Mouse (Mus musculus) midbrain, embryonic 16.5 days (tissue): ENCODE results near the gene Zfp512b. TPM values are rescaled to one million over a fixed set of nuclear protein-coding genes. Genes with fewer than 3 reads are reported as not detected.

Source experiments
- ATAC-seq: fragments of 200-750 bp; cut with Nextera tagmentation; 2 replicates; pipeline ENCODE4 v1.8.0; 2017; ENCODE audit warnings: moderate TSS enrichment
- H3K27ac ChIP-seq: fragments of 300-500 bp; sonication (generic); 2 replicates; pipeline ENCODE4 v1.5.1; 2014; ENCODE audit warnings: mild to moderate bottlenecking, low read length, mixed read lengths
- H3K27me3 ChIP-seq: fragments of 300-500 bp; sonication (generic); 2 replicates; pipeline ENCODE4 v1.6.1; 2014; ENCODE audit warnings: low read depth, low read length, mixed read lengths; ENCODE audit not compliant: control insufficient read depth, insufficient read depth
- H3K36me3 ChIP-seq: fragments of 300-500 bp; sonication (generic); 2 replicates; pipeline ENCODE4 v1.6.1; 2014; ENCODE audit warnings: mild to moderate bottlenecking, low read length, moderate library complexity, mixed read lengths; ENCODE audit not compliant: control insufficient read depth, insufficient read depth
- H3K4me1 ChIP-seq: fragments of 300-500 bp; sonication (generic); 2 replicates; pipeline ENCODE4 v1.6.1; 2014; ENCODE audit warnings: mild to moderate bottlenecking, low read length, mixed read lengths; ENCODE audit not compliant: control insufficient read depth, insufficient read depth
- H3K4me2 ChIP-seq: fragments of 300-500 bp; sonication (generic); 2 replicates; pipeline ENCODE4 v1.6.1; 2014; ENCODE audit warnings: mild to moderate bottlenecking, low read length, mixed read lengths
- H3K4me3 ChIP-seq: fragments of 300-500 bp; sonication (generic); 2 replicates; pipeline ENCODE4 v1.5.1; 2014; ENCODE audit warnings: low read depth, mild to moderate bottlenecking, low read length, moderate library complexity, mixed read lengths
- H3K9ac ChIP-seq: fragments of 300-500 bp; sonication (generic); 2 replicates; pipeline ENCODE4 v1.6.1; 2014; ENCODE audit warnings: low read depth, low read length, mixed read lengths
- H3K9me3 ChIP-seq: fragments of 300-500 bp; sonication (generic); replicated peaks from 2 replicates; pipeline ENCODE4 v1.6.1; 2014; ENCODE audit warnings: mild to moderate bottlenecking, low read length, mixed read lengths; ENCODE audit not compliant: control insufficient read depth, poor library complexity, severe bottlenecking
- WGBS: fragments of 180-500 bp; shearing (Covaris S2); extraction: QIAGEN DNeasy Blood & Tissue Kit; methylation state at CpG from one replicate; pipeline ENCODE4 v1.1.7; 2014; 5-methylcytosine and 5-hydroxymethylcytosine counted together
- polyA plus RNA-seq: library from polyadenylated mRNA; unstranded; fragments of >200 nt; fragmentation: Nextera tagmentation; extraction: Ambion mirVana; gene quantifications from 2 replicates; pipeline ENCODE4 v1.2.1, GENCODE M21; 2015

Gene Zfp512b
- polyA plus RNA-seq, 1 experiment from 2014 or later = 70.0 TPM

DNA sequence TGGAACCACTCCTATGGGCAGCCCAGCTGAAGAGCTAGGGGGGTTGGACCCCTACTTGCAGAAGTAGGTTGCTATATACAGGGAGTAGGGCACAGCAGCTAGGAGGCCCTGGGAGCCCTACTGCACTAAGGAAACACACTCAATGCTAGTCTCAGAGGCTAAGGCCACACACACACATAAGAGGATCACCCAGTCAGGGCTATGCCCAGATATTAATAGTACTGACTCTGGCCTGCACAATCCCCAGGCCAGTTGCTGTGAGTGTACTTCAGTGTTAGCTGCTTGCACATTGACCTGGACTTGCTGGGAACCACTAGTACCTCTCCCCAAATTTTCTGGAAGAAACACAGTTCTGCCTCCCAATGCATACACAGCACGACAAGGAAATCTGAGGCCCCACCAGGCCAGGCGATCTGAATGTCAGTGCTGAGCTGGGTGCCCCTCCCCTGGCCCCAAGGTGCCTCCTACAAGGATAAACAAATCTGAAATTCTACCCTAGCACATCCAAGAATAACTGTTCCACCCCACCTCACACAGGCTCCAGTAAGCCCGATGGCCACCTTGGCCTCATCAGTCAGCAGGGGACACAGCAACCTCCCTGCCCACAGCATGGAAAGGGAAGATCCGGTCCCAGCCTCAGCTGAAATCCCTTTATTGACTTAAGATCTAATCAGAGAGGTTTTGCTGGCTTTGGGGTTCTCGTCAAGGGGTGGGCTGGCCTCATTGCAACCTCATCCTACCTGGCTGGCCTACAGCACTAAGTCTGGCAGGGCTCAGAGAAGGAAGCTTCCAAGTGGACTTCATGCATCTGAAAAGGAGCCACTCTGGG is 13.6 kb downstream of the Zfp512b start:
- 74% methylated on average over 5 of the region's 5 CpGs for whole genome bisulfite sequencing
- Histone ChIP-seq H3K36me3 (peaks cover 6% of the 10 kb centered on the region), H3K9me3 (no peaks in the 10 kb centered on the region), H3K27ac (no peak overlapping the region), H3K27me3 (no peaks in the 10 kb centered on the region), H3K4me2 (no peak overlapping the region), H3K4me1 (peaks cover 14% of the 10 kb centered on the region), H3K4me3 (no peak overlapping the region), H3K9ac (no peak overlapping the region)
- no peak for ATAC-seq

DNA sequence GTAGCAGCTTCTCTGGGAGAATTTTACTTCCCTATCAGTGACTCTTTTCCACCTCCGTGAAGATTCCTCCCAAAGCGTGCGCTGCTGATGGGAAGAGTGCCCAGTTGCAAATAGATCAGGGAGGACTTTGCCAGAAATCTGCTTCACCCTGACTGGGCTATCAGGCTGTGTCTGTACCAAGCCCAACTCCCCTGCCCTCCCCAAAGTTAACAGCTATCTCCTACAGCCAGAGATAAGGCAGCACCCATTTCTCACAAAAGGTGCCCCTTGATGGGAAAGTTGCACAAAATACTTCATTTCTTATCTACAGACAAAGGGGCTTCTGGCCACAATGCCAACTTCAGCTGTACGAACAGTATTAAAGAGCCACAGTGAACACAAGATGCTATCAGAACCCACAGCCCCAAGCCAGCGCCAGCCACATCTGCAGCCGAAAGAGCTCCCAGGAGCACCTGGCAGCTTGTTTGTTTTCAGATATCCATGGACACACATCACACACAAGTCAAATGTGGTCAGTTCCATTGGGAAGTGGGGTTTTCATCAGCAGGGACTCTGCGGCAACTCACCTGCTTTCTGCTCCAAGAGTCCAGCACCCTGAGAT is 14.5 kb downstream of the Zfp512b start:
- 84% methylated on average over 7 of the region's 7 CpGs for WGBS
- Histone ChIP-seq H3K27ac (no peak overlapping the region), H3K4me1 (peaks cover 14% of the 10 kb centered on the region), H3K4me2 (no peak overlapping the region), H3K36me3 (peaks cover 2% of the 10 kb centered on the region; the same call in 1 of the 2 replicates), H3K9ac (0 out of 2 replicates have a peak overlapping the region, but pooled peaks have one; percentile 4), H3K27me3 (no peaks in the 10 kb centered on the region), H3K9me3 (no peaks in the 10 kb centered on the region), H3K4me3 (no peak overlapping the region)
- ATAC-seq = no peak

DNA sequence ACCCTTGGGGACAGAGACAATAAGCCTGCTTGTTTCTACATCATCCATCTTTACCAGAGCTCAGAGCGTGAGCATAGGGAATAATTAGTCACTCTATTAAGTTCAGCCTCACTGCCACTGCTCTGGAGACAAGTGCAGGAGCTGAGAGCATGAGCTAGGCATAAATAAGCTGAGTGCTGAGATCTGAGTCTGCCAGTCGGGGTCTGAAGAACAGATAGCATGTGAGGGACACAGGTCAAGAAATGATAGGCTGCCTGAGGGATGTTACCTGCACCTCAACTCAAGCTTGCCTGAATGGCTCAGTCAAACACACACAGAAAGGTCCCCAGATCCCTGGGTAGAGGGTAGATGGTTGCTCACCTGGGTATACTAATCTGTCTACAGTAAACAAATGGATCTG is 15.5 kb downstream of the Zfp512b start:
- WGBS = 74% methylated on average over 2 of the region's 2 CpGs
- H3K27ac ChIP-seq = no peak overlapping the region
- no peak overlapping the region for H3K4me3 ChIP-seq
- no peaks in the 10 kb centered on the region for H3K27me3 ChIP-seq
- H3K4me2 ChIP-seq = no peak overlapping the region
- H3K36me3 ChIP-seq = peaks cover 5% of the 10 kb centered on the region
- H3K9me3 ChIP-seq = no peaks in the 10 kb centered on the region
- H3K9ac ChIP-seq = no peak overlapping the region
- H3K4me1 ChIP-seq = peaks cover 12% of the 10 kb centered on the region
- no peak for ATAC-seq

DNA sequence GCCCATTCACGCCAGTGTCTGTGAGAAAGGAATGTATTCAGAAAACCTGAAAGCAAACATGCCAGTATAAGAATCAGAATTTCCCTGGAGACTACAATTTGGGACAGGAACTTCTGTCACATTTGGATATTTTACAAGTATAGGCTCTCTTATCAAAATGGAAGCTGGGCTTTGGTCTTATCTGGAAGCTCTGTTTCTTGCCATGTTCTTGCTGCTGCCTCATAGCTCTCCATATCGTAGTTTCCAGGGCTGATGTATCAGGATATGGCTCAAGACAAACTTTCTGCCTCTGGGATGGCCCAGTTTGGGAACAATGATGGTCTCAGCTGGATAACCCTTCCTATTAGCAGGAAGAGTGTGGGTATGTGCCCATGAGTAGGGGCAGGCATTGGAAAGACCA is 16.0 kb downstream of the Zfp512b start:
- 92% methylated on average over 2 of the region's 2 CpGs for WGBS
- Histone ChIP-seq H3K36me3 (peaks cover 6% of the 10 kb centered on the region), H3K4me2 (no peak overlapping the region), H3K9ac (no peak overlapping the region), H3K27ac (no peak overlapping the region), H3K4me1 (peaks cover 10% of the 10 kb centered on the region), H3K4me3 (no peak overlapping the region), H3K9me3 (no peaks in the 10 kb centered on the region), H3K27me3 (no peaks in the 10 kb centered on the region)
- ATAC-seq = no peak

DNA sequence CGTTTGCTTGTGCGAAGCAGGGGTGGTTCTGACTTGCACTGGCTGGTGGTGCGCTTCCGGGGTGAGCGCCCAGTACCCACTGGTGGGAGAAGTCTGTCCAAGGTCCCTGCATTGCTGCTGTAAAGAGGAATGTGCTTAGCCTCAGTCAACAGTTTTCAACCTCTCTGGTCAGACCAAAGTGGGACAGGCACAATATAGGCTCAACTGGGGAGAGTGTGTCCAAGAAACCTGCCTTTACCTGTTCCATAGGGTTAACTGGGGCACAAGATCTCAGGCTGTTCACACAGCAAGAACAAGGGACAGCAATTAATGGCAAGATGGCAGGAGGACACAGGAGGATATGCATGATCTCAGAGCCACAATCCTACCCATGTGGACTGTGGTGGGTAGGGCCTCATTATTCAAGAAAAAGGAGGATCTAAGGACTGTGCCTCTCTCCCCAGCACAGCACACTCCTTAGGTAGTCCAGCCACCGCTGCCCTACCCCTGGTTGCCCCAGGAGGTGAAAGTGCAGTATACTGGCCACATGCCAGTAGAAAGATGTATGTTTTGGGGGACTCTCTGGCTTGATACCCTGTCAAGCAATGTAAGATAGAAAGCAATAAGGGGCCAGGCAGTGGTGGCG is 17.6 kb downstream of the Zfp512b start:
- no peaks in the 10 kb centered on the region for H3K27me3 ChIP-seq
- H3K36me3 ChIP-seq = peaks cover 6% of the 10 kb centered on the region
- H3K9ac ChIP-seq = no peak overlapping the region
- no peak overlapping the region for H3K27ac ChIP-seq
- no peak overlapping the region for H3K4me2 ChIP-seq
- peaks cover under 1% of the 10 kb centered on the region for H3K4me1 ChIP-seq
- no peaks in the 10 kb centered on the region for H3K9me3 ChIP-seq
- ATAC-seq = no peak
- 94% methylated on average over 7 of the region's 7 CpGs for WGBS
- H3K4me3 ChIP-seq = no peak overlapping the region

DNA sequence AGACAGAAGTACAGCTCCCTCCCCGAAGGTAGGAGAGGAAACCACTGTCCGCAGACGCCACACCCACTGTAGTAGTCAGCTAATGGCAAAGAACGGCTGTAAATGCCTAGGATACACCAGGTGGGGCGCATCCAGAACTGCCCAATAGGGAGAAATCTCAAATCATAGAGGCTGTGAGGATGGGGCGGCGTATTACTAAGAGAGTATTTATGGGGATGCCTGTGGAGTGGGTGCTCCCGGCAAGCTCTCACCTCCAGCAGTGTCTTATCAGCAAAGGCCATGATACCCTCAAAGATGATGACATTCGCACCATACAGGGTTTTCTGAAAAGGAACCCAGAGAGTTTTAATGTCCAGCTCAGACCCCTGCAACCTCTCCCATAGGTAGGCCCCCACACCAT is 18.6 kb downstream of the Zfp512b start:
- Histone ChIP-seq H3K27ac (no peak overlapping the region), H3K4me2 (no peak overlapping the region), H3K36me3 (peaks cover 6% of the 10 kb centered on the region), H3K27me3 (no peaks in the 10 kb centered on the region), H3K4me1 (no peaks in the 10 kb centered on the region), H3K9ac (no peak overlapping the region), H3K9me3 (no peaks in the 10 kb centered on the region), H3K4me3 (no peak overlapping the region)
- no peak for ATAC-seq
- WGBS = 93% methylated on average over 9 of the region's 9 CpGs

DNA sequence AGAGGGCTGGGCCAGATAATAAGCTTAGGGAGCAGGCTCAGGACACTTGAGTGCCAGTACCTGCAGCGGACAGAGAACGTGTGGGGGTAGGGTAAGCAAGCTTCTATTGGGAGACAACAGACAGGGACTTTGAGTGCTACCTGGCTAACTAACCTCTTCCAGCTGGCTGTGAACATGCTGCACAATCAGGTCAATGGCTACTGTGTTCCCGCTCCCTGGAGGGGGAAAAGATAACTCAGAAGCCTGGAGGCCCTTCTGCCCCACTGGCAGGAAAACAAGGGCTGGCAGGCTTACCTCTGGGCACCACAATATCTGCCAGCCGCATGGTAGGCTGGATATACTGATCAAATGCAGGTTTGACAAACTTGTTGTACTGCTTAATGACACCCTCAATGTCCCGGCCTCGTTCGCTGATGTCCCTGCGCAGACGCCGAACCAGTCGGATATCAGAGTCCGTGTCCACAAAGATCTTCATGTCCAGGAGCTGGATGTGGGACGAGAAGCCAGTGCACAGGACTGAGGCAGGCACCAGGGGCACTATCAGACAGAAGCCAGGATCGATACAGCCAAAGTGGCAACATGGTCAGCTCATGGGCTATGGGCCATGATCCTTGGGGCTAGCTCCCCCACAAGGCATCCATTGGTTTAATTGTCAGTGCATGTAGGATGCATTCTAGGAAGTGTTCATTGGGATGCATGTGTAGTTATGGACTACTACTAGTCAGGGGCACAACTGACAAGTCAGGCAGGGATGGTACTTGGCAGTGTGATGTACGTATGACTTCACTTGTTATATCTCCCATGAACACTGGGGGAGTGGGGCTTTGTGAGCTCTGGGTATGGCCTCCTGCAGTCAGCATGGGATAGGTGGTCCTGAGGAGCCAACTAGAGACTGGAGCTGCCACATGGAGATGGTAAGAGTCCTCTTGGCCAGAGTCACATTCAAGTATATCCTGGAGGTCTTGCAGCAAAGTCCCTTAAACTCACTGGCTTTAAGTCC is 19.4 kb downstream of the Zfp512b start:
- Histone ChIP-seq H3K9me3 (no peaks in the 10 kb centered on the region), H3K36me3 (peaks cover 6% of the 10 kb centered on the region), H3K27ac (no peak overlapping the region), H3K27me3 (no peaks in the 10 kb centered on the region), H3K4me3 (no peak overlapping the region), H3K9ac (no peak overlapping the region), H3K4me2 (no peak overlapping the region), H3K4me1 (no peaks in the 10 kb centered on the region)
- ATAC-seq = no peak
- WGBS = 94% methylated on average over 15 of the region's 15 CpGs

DNA sequence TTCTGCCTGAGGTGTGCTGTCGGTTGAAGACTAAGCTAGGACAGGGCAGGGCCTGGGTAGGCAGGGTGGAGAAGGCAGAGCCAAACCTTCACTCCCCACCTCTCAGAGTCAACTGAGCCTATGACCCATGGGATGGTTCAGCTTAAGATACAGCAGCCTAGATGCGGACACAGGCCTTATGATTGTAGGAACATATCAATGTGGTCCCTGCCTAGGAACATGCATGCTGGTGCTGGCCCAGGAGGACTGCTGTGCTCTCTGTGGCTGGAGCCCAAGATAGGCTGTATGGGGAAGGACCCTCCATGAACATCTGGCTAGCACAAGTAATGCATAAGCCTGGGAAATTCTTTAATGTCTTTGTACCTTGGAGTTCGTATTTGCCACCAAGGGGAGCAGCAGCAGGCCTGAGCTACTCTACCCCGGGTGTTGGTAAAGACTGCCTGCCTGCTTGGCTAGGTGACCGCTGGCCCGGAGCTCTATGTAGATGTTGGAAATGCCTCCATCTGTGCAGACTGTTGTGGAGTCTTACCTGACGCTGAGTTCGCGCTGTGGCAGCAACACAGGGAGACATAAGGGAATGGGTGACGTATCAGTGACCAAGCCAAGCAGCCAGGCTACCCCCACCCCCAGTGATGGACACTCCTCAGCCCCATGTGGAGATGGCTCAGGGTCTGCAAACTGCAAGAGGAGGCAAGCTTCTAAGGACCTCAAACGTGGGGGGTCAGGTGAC is 20.5 kb downstream of the Zfp512b start:
- H3K9ac ChIP-seq = no peak overlapping the region
- no peak overlapping the region for H3K4me3 ChIP-seq
- H3K9me3 ChIP-seq = no peaks in the 10 kb centered on the region
- H3K4me1 ChIP-seq = no peaks in the 10 kb centered on the region
- no peak for ATAC-seq
- H3K27ac ChIP-seq = no peak overlapping the region
- peaks cover 6% of the 10 kb centered on the region for H3K36me3 ChIP-seq
- H3K4me2 ChIP-seq = no peak overlapping the region
- WGBS = 91% methylated on average over 11 of the region's 11 CpGs
- no peaks in the 10 kb centered on the region for H3K27me3 ChIP-seq
